Mouse (Mus musculus): ENCODE results near the gene Gcg. TPM values are rescaled to one million over a fixed set of nuclear protein-coding genes. Genes with fewer than 3 reads are reported as not detected.

The Gcg gene
- polyA plus RNA-seq, 2 experiments from 2014 or later = not detected

DNA sequence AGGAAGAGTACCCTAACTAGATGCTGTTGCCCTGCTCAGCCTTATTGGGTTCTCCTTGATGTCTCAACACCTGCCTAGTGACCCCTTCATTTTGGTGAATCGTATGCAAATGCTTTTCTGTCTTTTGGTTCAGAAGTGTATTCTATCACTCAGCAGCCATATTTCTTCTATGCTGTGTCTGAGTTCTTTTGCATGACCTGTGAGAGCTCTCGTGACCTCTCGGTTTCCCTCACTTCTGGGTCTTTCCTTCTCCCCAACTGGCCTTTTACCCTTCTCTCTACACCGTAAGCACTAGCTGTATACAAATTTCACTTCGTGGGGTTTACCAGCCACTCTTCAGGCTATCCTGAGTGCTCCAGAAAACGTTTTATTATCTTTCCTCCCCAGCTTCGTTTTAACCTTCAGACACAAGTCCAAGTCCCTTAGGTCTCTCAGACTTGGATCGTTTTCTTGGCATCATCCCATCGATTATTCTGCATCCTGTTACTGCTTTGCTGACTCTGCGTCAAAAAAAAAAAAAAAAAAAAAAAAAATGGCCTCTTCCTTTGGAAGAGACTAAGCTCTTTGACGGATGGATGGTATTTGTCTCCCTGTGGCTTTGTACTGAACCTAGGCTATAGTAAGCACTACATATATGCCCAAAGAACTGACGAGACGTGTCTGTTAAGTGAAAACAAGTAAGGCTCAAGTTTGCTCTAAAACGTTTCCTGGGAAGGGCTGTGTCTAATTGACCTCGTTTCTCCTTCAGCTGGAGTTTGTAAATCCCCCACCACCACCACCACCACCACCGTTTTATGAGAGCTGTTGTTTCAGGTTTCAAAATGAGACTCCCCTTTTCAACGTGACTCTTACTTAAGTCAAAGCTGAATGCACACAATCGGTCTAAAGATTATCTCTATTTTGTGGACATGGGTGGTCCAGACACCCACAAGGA, 23.9 kb downstream of the Gcg start:
- no peak for ATAC-seq

DNA sequence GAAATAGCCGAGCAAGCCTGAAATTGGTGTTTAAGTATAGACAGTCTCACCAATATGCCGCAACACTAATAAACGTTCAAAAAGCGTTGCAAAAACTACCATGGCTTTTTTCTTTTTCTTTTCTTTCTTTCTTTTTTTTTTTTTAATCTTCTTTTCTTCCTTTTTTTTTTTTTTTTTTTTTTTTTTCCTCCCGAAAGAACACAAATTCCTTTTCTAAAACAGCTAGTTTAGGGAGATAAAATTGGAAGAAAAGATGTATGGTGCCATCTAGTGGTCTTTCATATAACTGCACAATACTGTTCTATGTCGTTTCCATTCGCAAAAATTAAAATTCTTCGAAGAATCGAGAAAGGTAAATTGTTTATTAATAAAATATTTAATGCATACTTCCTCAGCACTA, 25.4 kb downstream of the Gcg start:
- ATAC-seq = peak; percentile 60

DNA sequence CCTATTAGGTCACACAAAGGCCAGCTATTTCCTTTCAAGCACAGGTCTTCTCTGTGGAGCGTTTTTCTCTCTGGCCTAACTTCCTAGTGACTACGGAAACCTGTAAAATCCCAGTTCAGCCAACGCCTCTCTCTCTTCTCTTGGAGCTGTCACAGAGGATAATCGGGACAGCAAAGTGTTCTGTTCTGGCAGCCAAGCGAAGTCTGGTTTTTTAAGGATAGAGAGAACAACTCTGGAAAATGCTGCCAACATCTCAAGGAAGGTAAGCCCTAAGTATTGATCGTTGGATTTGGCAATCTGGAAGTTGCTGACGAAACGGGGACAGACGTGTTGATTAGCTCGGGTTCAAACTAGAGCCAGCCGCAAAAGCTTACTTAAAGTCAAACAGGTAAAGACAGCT, 28.5 kb downstream of the Gcg start:
- ATAC-seq = no peak

DNA sequence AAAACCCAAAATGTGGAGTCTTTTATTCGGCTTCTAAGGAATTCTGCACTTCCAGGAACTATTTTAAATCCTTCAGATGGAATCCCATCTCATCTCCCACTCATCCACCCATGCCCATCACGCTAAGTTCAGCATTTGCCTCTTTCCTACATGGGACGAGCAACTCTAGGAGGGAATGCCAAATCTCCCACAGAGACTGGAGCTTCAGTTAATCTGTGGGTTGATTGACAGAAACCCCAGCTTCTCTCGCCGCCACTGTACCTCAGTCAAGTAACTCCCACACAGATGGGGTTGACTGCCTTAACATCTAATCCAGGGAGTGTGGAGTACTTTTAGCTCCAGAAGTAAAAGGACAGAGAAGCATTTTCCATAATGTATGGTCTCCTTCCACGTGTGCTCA, 29.4 kb downstream of the Gcg start:
- no peak for ATAC-seq

DNA sequence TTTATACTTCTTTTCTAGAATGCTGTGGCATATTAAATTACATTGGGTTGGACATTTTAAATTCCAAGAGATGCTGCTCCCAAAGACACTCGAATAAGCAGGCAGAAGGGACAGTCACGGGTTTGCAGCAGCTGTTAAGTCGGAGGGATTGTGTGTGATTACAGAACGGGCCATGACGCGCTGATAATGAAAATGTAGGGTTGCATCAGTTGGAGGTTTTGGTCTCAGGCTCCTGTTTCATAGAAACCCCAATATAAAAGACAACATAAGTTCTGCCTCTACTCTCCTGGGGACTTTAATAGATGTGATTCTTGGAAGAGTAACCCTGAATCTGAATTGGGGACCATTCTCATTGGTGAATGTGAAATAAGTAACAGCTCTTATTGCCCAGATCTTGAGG, 33.1 kb downstream of the Gcg start:
- no peak for ATAC-seq

DNA sequence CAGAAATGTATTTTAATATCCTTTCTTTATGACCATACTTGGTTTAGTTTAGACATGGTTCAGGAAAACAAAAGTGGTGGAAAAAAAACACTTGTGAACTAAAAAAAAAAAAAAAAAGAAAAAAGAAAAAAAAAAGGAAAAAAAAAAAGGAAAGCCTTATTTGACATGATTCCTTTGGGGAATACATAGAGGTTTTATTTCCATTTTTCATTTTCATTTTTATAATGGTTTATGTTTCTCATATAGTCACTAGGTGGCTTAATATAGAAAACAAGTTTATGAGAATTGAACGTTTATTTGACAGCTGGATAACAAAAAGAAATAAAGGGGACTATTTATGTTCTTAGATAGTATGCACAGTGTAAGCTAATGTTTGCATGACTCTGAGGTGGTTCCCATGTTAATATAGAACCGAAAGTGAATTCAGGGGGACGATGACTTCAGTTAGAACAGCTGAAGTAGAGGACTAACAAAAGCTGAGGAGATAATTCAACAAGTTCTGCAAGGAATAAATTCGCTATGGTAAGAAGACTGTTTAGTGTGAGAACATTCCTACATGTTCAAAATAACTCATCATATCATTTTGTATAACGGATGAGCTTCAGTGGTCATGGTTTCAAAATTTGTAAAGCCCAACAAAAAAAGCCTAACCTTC, 33.6 kb downstream of the Gcg start:
- no peak for ATAC-seq

DNA sequence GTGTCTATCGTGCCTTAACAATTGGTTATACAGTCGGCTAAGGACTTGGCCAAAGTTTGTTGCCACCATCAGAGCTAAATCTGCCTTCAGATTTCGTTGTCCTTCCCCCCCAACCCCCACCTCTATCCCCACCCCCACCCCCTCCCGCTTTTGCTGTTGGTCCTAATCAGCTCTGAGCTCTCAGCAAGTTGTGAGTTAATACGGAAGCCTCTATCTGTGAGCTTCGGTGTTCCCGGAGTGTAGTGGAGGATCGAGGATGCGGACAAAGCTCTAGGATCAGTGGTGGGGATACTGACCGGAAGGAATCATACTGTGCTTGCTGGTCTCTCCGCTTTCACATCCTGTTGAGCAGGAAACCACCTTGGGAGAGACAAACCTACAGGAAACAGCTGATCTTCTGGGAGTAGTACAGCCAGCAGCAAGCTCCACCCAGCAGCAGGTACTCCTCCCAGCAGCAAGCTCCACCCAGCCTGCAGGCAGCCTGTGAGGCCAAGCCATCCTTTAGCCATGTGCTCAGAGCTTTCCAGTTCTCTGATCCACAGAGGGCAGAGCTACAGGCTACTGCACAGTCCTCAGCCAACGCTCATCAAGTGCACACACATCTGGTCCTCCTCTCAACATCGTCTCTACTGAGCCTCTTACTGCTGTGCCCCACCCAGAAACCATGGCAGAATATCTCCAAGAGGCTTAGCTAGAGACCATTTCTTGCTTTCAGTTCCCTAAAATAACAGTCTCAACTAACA, 42.5 kb downstream of the Gcg start:
- peak; percentile 98 for ATAC-seq

DNA sequence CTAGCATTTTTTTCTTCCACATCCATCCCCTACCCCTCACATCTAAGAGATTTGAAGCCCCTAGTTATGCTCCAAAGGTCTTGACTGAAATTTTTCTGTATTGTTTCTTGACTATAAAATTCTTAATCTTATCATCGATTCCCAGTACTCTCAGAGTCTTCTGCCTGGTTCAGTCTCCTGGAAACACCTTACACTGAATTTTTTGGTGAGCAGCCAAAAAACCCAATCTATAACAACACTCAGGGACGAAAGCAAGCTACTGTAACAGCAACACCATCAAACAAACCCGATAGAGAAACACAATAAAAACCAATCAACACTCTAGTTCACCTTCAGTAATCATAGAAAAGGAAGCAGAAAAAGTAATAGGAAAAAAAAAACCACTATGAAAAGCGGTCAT, 43.4 kb downstream of the Gcg start:
- ATAC-seq = no peak

DNA sequence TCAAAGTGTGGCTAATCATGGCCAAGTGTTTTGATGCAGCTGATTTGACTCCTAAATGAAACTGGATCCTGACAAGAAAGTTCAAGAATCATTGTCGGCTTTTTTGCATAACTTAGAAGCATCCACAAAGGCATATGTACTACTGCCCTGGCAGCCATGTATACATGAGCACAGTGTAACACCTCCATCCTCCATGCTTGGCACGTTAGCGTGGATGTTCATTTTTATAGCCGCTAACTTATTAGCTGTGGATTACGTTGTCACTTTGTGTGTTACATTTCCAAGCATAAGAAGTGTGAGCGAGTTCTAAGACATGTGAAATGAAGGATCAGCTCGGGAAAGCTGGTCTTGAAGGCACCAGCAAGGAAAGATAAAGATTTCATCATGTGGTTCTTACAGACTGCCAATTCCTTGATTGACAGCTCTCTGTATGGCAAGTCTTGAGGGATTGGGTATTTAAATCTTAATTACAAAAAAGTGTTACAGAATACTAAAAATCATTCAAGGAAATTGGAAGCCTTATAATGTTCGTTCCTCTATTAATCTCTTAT, 52.1 kb downstream of the Gcg start:
- no peak for ATAC-seq

DNA sequence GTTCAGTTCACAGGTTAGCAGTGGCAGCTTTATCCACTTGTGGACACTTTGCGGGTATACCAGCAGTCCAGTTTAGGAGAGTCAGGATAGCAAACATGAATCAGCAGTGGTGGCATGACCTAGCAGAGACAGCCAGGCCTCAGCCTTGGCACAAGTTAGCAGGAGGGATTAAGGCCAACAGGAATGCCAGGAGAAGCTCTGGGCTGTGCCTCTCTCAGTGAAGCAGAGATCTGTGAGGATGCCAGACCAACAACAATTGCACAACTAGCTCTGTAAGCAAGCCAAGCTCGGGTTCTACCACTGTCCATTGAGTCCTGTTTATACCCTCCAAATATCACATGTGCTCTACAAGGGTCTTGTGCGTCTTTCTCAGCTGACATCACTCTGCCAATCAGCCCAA, 57.5 kb downstream of the Gcg start:
- no peak for ATAC-seq

Other genes starting within 250 kb of the Gcg start
- 100 to 1,000 TPM in 1 of 2 experiments, 10 to 100 TPM in 1; 98.3 to 101 TPM for gene Dpp4, start 71.4 kb downstream of the Gcg start, polyA plus RNA-seq (2017; shearing (Covaris generic))
- gene Fap, start 90.4 kb upstream of the Gcg start, polyA plus RNA-seq (2017; shearing (Covaris generic)) = under 1 TPM in 1 of 2 experiments, not detected in 1; 0.27 TPM
- gene Ifih1, start 162.6 kb upstream of the Gcg start, polyA plus RNA-seq (2017; shearing (Covaris generic)) = 10 to 100 TPM; 30.2 to 35.3 TPM
- 1 to 10 TPM; 1.4 to 1.7 TPM for gene Gca, start 180.6 kb upstream of the Gcg start, polyA plus RNA-seq (2017; shearing (Covaris generic))